Mouse (Mus musculus): Measurements from ENCODE around the gene Tmem63c.

GRCm38 (mm10) chr12:87087236-87087635 lies 66.1 kb downstream of the Tmem63c start:
- TF ChIP-seq CTCF (IDR thresholded peaks at IDR 0.05; ENCODE audit: extremely low read depth, insufficient read length, insufficient replicate concordance, low read depth, low read length) (no peak), POLR2A (IDR thresholded peaks at IDR 0.05; ENCODE audit: low read depth, low read length) (no peak)
